Mouse (Mus musculus): ENCODE measurements at regions not wholly inside any gene's neighbourhood (a gene's known extent, or its start where the extent isn't known, plus 50 kb on each side); places are given as distances from the start of the nearest gene placed in this dataset.

GRCm38 (mm10) chr12:26785550-26785949, 316.5 kb downstream of the Cmpk2 start:
- TF ChIP-seq CTCF (IDR thresholded peaks at IDR 0.05; ENCODE audit: low read depth, low read length), result no peak
- no peak for TF ChIP-seq TAL1 (conservative IDR thresholded peaks at IDR 0.05; ENCODE audit: low read depth, low read length)
- TF ChIP-seq GATA1 (IDR thresholded peaks at IDR 0.05; ENCODE audit: borderline replicate concordance, low read length), result no peak
- no peak for TF ChIP-seq GATA2 (IDR thresholded peaks at IDR 0.05; ENCODE audit: borderline replicate concordance, low read depth, low read length)
